Mouse (Mus musculus) adrenal gland, adult 8-10 months (tissue): ENCODE measurements at regions not wholly inside any gene's neighbourhood (a gene's known extent, or its start where the extent isn't known, plus 50 kb on each side); places are given as distances from the start of the nearest gene placed in this dataset.

ENCODE experiments used
- DNase-seq: peaks from one replicate; pipeline ENCODE4 v3.0.0; 2022

DNA sequence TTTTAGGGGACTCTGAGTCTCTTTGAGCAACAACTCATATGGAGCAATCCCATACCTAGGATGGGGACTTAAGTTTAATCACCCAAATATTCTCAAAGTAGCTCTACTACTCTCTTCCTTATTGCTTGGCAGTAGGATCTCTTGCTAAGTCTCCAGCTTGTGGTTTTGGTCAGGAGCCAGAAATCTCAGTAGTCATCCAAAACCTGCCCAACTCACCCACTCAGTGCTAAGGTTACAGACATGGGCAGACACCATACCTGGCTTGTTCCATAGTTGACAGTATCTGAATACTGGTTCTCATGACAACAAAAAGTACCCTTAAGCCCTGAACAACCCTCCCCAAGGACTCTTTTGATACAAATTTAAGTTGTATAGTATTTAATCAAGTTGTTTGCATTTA, 288.7 kb downstream of the Gm11146 start:
- no peak for DNase-seq

- no peak for DNase-seq
Measured at GRCm38 (mm10) chr16:77301270-77302171, 288.0 kb downstream of the Usp25 start.

GRCm38 (mm10) chr16:77300572-77301213, 287.2 kb downstream of the Usp25 start:
- no peak for DNase-seq

GRCm38 (mm10) chr16:77295574-77296355, 282.3 kb downstream of the Usp25 start:
- no peak for DNase-seq

GRCm38 (mm10) chr16:77292317-77292771, 278.8 kb downstream of the Usp25 start:
- DNase-seq, result no peak

GRCm38 (mm10) chr16:77291723-77292316, 278.3 kb downstream of the Usp25 start:
- DNase-seq, result no peak

DNA sequence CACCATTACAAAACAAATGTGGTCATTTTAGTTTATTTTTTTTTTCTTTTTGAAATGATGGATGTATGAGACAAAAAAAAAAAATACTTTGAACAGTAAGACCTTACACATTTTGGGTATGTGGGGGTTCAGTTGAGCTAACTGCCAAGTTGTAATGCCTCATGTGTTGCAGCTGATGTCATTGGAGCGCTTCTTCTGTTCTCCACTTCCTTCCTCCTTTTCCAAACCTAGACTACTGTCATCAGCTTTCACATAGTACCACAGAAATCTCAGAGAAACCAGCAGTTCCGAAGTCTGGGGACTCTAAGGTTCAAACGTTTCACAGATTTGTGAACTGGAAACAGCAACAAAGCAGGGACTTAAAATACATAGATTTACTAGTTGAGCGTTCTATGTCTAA, 270.7 kb downstream of the Usp25 start:
- no peak for DNase-seq

DNA sequence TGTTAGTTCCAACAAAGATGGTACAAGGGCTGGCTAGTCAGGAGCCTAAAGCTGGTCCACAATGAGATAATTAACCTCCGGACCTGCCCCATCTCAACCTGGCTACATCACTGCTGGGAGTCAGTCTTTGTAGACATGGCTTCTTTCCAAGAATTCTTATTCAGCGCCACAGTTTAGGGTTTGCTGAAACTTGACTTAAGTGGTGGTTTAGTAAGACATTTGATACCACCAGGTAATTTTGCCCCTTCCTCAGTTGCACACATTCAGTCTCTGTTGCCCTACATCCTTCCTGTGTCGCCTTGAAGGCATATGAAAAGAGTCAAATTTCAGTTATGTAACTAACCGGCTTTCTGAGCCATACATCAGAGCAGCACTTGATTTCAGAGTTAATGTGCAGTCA, 266.4 kb downstream of the Usp25 start:
- DNase-seq, result no peak

- no peak for DNase-seq
Measured at GRCm38 (mm10) chr16:77279495-77279894, 266.0 kb downstream of the Usp25 start.

DNA sequence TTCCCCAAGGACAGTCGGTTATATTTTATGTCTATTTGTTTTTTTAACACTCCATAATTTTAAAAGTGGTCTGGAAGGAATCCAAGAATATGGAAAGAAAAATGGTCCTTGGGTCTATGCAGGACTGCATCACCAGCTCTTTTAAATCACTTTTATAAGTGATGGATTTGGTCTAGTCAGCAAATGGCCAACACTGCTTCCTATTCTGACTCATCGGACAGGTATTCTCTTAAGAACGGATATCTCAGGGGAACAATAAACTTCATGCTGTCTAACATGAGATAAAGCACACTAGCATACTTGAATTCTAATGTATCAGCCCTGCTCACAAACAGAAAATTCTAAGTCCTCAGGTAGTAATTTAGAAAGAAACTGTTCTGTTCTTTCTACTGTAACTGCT, 259.8 kb downstream of the Usp25 start:
- DNase-seq, result no peak

DNA sequence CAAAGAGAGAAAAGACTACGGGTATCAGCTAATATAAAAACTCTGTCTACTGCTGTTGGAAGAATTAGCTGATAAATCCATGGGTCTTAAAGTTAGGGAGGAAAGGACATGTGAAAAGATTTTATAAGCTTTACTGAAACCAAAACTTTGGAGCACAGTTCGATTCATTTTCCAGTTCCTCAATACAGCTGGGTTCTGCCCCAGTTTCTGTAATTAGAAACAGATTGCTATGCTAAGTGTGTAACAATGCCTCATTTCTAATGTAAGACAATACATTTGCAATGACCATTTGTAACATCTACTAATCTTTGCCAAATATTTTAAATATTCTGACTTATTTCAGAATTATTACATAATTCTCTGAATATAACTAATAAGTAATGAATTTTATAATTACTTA, 255.4 kb downstream of the Usp25 start:
- DNase-seq, result no peak

- no peak for DNase-seq
Measured at GRCm38 (mm10) chr16:77267679-77268078, 254.2 kb downstream of the Usp25 start.

DNA sequence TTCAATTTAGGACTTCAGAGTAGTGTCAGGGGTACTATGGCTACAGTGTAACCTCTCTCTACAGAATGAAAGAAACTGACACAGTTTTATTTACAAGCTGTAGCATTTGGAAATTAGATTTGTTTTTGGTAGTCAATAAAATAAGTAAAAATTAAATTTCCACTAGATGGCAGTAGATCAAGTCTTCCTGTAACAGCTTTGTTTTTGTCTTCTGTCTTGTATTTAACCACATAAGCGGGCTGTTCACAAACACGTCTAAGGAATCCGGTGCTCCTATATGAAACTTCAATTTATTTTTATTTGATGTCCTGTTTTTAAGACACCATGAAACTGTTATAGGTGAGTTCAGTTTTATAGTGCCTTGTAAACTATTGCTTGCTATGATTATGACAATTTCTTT, 238.8 kb downstream of the Usp25 start:
- no peak for DNase-seq

- no peak for DNase-seq
Measured at GRCm38 (mm10) chr16:77251422-77251821, 237.9 kb downstream of the Usp25 start.

GRCm38 (mm10) chr16:77240876-77241275, 227.4 kb downstream of the Usp25 start:
- DNase-seq, result no peak

DNA sequence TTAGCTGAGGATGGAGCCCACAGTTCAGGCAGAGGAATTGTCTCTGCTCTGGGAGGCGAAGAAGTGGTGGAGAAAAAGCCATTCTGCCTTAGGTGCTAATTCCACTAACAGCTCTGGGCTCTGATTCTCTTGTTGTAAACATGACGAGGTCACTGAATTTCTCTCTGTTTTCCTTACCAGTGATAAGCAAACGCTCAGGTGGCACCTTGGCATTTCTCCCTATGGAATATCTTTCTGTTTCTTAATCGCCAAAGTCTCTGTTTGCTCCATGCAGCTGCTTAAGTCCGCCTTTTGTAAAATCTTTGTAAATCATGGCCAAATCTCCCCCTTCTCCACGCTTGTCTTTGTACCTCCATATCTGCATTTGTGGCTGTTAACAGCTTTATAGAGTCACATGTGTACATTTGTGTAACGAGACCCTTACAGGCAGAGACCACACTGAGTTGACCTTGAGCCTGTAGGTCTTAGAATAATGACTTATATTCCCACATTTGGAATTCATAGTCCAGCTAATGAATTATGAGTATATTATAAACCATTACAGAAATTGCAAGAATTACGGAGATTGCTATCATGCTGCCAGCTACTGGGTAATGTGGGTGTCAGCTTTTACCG, 225.8 kb downstream of the Usp25 start:
- no peak for DNase-seq

DNA sequence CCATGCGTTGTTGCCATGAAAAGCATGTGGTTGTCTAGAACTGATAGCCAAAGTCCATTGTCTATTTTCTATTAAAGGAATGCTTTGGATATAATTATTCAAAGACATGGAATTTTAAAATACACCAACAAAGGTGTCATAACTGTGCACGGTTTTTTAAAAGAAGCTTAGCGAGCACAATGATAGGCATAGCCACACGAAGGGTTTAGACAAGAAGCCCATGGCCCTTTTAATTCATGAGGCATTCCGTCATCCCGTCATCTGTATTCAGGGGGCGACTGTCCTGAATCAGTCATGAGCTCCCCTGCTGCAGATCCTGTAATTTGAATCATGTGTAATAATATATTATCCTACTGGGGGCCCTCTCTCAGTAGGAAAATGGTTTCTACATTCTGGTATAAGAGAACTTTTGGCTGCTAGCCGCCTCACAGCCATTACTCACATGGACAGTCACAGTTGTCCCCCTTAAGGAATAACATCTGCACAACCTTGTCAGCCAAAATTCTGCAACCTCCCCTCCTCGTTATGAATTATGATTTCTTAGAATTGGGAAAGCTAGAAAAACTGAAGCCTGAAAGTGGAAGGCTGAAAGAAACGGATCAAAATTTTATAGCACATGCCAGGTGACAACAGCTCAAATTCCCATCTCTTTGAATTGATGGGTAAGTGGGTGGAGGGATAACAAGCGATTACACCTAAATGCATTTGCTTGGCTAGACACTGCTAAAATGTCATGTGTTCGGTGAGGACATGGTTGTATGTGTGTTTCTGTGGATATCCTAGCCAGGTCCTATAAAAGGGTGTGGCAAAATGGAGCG, 225.1 kb downstream of the Usp25 start:
- DNase-seq, result no peak

DNA sequence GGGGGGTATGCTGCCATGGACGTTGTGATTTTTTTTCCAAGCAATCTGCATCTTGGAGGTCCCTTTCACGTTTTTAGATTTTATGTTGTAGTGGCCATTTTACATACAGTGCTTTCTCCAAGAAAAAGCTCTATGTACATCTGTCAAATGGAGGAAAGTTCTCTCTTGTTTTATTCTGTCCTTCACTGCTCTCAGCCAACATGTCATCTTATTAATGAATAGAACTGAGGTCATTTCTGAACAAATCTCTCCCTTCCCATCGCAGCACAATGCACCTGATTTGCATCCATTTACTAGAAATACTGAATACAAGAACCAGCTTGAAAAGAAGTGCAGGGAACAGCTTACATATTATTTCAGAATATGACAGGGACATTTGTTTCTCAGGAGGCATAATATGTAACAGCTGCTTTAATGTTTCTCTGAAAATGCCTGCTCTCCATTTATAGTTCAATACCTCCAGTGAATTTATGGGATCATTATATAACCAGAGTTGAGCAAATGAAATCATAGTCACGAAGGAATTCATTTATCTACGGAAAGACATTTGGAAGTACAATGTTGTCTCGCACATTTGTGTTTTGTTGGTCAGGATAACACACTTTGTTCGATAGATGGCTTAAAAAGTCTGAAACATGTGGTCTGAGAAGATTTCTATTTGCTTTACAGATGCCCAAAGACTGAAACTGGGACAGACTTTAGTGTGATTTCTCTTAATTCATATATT, 224.3 kb downstream of the Usp25 start:
- no peak for DNase-seq

GRCm38 (mm10) chr16:77237272-77237603, 223.7 kb downstream of the Usp25 start:
- DNase-seq, result no peak

DNA sequence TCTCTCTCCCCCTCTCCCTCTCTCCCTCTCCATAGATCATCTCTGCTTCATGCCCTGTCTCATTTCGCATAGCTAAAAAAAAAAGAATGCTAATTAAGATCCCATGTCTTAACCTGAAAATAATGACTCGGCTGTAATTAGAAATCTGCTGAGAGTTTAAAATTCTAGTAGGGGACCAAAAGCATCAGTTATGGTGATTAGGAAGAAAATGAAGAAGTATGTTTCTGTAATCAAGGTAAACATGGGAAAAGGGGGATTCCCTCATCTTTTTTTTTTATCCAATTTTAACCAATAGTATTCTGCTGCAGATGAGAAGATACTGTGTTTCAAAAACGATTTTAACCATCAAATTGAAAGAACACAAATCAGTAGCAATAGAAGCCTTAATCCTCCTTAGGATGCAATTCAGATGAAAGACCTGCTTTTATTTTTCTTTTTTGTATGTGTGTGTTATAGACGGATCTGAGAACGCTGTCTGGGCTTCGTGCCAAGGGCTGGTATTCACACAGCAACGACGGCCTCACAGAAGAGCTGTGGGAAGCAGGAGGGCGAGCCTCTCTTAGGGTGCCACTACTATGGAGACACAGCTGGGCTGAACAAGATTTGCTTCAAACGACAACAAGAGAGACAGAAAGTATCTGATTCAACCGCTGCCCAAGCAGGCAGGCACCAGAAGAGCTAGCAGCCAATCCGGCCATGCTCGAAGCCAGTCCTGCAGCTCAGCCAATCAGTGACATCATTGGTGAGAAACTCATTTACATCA, 223.2 kb downstream of the Usp25 start:
- peak; percentile 3 for DNase-seq
